Mouse (Mus musculus) heart, postnatal 0 days (tissue): ENCODE results near the gene Prdm5. TPM values are rescaled to one million over a fixed set of nuclear protein-coding genes. Genes with fewer than 3 reads are reported as not detected.

ENCODE experiments used
- ATAC-seq: fragments of 200-750 bp; cut with Nextera tagmentation; 2 replicates; pipeline ENCODE4 v1.8.0; 2017; ENCODE audit warnings: low read depth, moderate number of reproducible peaks, moderate library complexity; ENCODE audit not compliant: insufficient read depth
- DNase-seq: peaks from one replicate; pipeline ENCODE4 v3.0.0-alpha.2; 2016; ENCODE audit warnings: low spot score
- H3K27ac ChIP-seq: fragments of 300-500 bp; sonication (generic); 2 replicates; pipeline ENCODE4 v1.5.1; 2014; ENCODE audit warnings: low read depth, mild to moderate bottlenecking
- H3K27me3 ChIP-seq: fragments of 300-500 bp; sonication (generic); 2 replicates; pipeline ENCODE4 v1.6.1; 2014; ENCODE audit warnings: low read length, mixed read lengths; ENCODE audit not compliant: control insufficient read depth, insufficient read depth
- H3K36me3 ChIP-seq: fragments of 300-500 bp; sonication (generic); replicated peaks from 2 replicates; pipeline ENCODE4 v1.6.1; 2014; ENCODE audit warnings: low read length, mixed read lengths; ENCODE audit not compliant: control insufficient read depth, insufficient read depth
- H3K4me1 ChIP-seq: fragments of 300-500 bp; sonication (generic); 2 replicates; pipeline ENCODE4 v1.6.1; 2014; ENCODE audit warnings: antibody characterized with exemption; ENCODE audit not compliant: control insufficient read depth, insufficient read depth
- H3K4me2 ChIP-seq: fragments of 300-500 bp; sonication (generic); 2 replicates; pipeline ENCODE4 v1.6.1; 2014; ENCODE audit warnings: low read depth, mild to moderate bottlenecking, low read length, moderate library complexity
- H3K4me3 ChIP-seq: fragments of 300-500 bp; sonication (generic); 2 replicates; pipeline ENCODE4 v1.5.1; 2014; ENCODE audit warnings: low read depth, low read length
- H3K9ac ChIP-seq: fragments of 300-500 bp; sonication (generic); replicated peaks from 2 replicates; pipeline ENCODE4 v1.6.1; 2014; ENCODE audit warnings: low read depth, low read length, mixed read lengths
- H3K9me3 ChIP-seq: fragments of 300-500 bp; sonication (generic); replicated peaks from 2 replicates; pipeline ENCODE4 v1.6.1; 2016; ENCODE audit warnings: low read length; ENCODE audit not compliant: control insufficient read depth
- CTCF ChIP-seq: IDR thresholded peaks from 2 replicates; pipeline ENCODE4 v1.5.1; 2016; ENCODE audit warnings: antibody characterized with exemption, control low read depth, low read depth
- EP300 ChIP-seq: IDR thresholded peaks from 2 replicates; pipeline ENCODE4 v1.6.1; 2016; ENCODE audit warnings: antibody characterized with exemption, low read depth
- WGBS: fragments of 180-500 bp; shearing (Covaris S2); extraction: QIAGEN DNeasy Blood & Tissue Kit; methylation state at CpG from one replicate; pipeline ENCODE4 v1.1.7; 2014; 5-methylcytosine and 5-hydroxymethylcytosine counted together
- polyA plus RNA-seq: library from polyadenylated mRNA; unstranded; fragments of >200 nt; fragmentation: Nextera tagmentation; extraction: Ambion mirVana; gene quantifications from 2 replicates; pipeline ENCODE4 v1.2.1, GENCODE M21; 2015
- total RNA-seq: library from RNA; depleted of rRNA; stranded (reverse); fragments of >200 nt; gene quantifications from 2 replicates; pipeline ENCODE4 v1.2.3, GENCODE M21; 2014; ENCODE audit warnings: low replicate concordance

Gene Prdm5
- total and polyA plus RNA-seq, 2 experiments from 2014 or later = 12.5 to 14.3 TPM

- peaks cover 10% of the 10 kb centered on the region; the same call in 1 of the 2 replicates for H3K36me3 ChIP-seq
- no peaks in the 10 kb centered on the region for H3K4me1 ChIP-seq
- H3K27me3 ChIP-seq = no peaks in the 10 kb centered on the region
- TF ChIP-seq EP300 = no peak
- no peak overlapping the region for H3K4me3 ChIP-seq
- DNase-seq = no peak
- no peak overlapping the region for H3K9ac ChIP-seq
- no peak for ATAC-seq
- H3K27ac ChIP-seq = no peak overlapping the region
- 89% methylated on average over 4 of the region's 4 CpGs for WGBS
- no peak overlapping the region for H3K4me2 ChIP-seq
- H3K9me3 ChIP-seq = no peaks in the 10 kb centered on the region
Measured at GRCm38 (mm10) chr6:65865861-65866260, 87.1 kb downstream of the Prdm5 start.

DNA sequence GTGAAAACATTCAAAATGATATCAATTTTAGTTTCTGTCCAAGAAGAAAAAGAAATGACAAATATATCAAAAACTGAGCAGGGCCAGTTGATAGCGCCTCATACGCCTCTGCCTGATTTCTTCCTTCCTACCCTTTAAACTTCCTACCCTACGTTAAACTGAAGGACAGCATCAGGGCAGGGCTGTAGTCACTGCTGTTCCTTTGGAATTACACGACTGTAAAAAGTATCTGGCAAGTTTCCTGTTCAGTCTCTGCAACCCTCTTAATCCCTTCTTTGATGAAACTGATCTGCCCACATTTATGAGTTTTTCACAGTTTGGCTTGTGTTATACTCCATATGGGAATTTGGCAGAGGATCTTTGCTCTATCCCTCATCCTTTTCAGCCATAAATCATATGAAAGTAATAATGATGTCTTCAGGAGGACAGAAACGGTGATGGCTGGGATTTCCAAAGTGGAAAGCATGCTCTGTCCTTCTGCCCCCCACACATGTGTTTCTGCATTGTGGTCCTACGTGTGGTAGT lies 93.0 kb downstream of the Prdm5 start:
- H3K4me1 ChIP-seq = no peaks in the 10 kb centered on the region
- H3K9ac ChIP-seq = no peak overlapping the region
- H3K36me3 ChIP-seq = peaks cover 12% of the 10 kb centered on the region; the same call in 1 of the 2 replicates
- H3K27me3 ChIP-seq = no peaks in the 10 kb centered on the region
- no peak overlapping the region for H3K27ac ChIP-seq
- H3K4me2 ChIP-seq = no peak overlapping the region
- TF ChIP-seq CTCF (no peak), EP300 (no peak)
- no peak for DNase-seq
- 72% methylated on average over 6 of the region's 6 CpGs for WGBS
- ATAC-seq = no peak
- no peak overlapping the region for H3K4me3 ChIP-seq
- no peaks in the 10 kb centered on the region for H3K9me3 ChIP-seq

DNA sequence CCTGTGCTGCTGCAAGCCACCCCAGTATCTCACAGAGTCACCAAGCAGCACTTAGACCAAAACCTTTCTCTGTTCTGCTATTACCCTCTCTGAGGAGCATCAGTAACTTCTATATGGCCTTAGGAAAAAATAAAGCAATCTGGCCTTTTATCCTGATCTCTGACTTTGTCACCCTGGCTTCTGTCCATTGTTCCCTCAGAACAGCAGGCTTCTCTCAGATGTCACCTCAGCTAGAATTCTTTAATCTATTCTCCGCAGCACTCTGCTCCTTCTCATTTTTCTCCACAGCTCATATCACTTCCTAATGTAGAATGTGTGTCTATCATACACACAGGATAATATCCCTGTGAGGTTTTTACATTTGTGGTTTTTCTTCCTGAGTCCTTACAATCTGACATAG lies 99.5 kb downstream of the Prdm5 start:
- DNase-seq = no peak
- Histone ChIP-seq H3K4me2 (no peak overlapping the region), H3K9ac (no peak overlapping the region), H3K36me3 (peaks cover 20% of the 10 kb centered on the region; the same call in 1 of the 2 replicates), H3K9me3 (no peaks in the 10 kb centered on the region), H3K4me1 (no peaks in the 10 kb centered on the region), H3K4me3 (no peak overlapping the region), H3K27ac (no peak overlapping the region), H3K27me3 (no peaks in the 10 kb centered on the region)
- 71% methylated on average over 1 of the region's 1 CpGs for WGBS
- no peak for ATAC-seq
- no peak for TF ChIP-seq CTCF
- TF ChIP-seq EP300 = no peak

GRCm38 (mm10) chr6:65888835-65889234 lies 110.0 kb downstream of the Prdm5 start:
- H3K4me1 ChIP-seq = no peaks in the 10 kb centered on the region
- no peaks in the 10 kb centered on the region for H3K9me3 ChIP-seq
- no peak overlapping the region for H3K27ac ChIP-seq
- no peak for ATAC-seq
- no peaks in the 10 kb centered on the region for H3K27me3 ChIP-seq
- H3K36me3 ChIP-seq = peaks cover 22% of the 10 kb centered on the region
- no peak overlapping the region for H3K9ac ChIP-seq
- no peak overlapping the region for H3K4me3 ChIP-seq
- TF ChIP-seq EP300 (no peak), CTCF (no peak)
- WGBS = 93% methylated on average over 1 of the region's 1 CpGs
- DNase-seq = no peak
- no peak overlapping the region for H3K4me2 ChIP-seq

- no peak overlapping the region for H3K9ac ChIP-seq
- 91% methylated on average over 4 of the region's 4 CpGs for WGBS
- H3K4me1 ChIP-seq = no peaks in the 10 kb centered on the region
- no peaks in the 10 kb centered on the region for H3K27me3 ChIP-seq
- TF ChIP-seq CTCF (no peak), EP300 (no peak)
- no peak overlapping the region for H3K4me3 ChIP-seq
- H3K27ac ChIP-seq = no peak overlapping the region
- no peaks in the 10 kb centered on the region for H3K9me3 ChIP-seq
- ATAC-seq (no peak), DNase-seq (no peak)
- H3K4me2 ChIP-seq = no peak overlapping the region
- peaks cover 11% of the 10 kb centered on the region for H3K36me3 ChIP-seq
Measured at GRCm38 (mm10) chr6:65892045-65892660, 113.4 kb downstream of the Prdm5 start.

GRCm38 (mm10) chr6:65906657-65907182 lies 127.9 kb downstream of the Prdm5 start:
- WGBS = 87% methylated on average over 2 of the region's 2 CpGs
- no peak for ATAC-seq

More at GRCm38 (mm10) chr6:65906657-65907182, 127.9 kb downstream of the Prdm5 start:
- Histone ChIP-seq H3K27me3 (no peaks in the 10 kb centered on the region), H3K9me3 (no peaks in the 10 kb centered on the region), H3K4me2 (no peak overlapping the region), H3K4me3 (no peak overlapping the region), H3K27ac (no peak overlapping the region), H3K9ac (no peak overlapping the region), H3K4me1 (no peaks in the 10 kb centered on the region), H3K36me3 (peaks cover 46% of the 10 kb centered on the region; the same call in 1 of the 2 replicates)
- TF ChIP-seq CTCF (no peak), EP300 (no peak)
- DNase-seq = no peak
